Mouse (Mus musculus) heart, embryonic 11.5 days (tissue): ENCODE results near the gene Rtn2. TPM values are rescaled to one million over a fixed set of nuclear protein-coding genes. Genes with fewer than 3 reads are reported as not detected.
A peak's percentile ranks its signal among the peaks of the same experiment; 100 is the strongest.

Experiments used
- ATAC-seq: fragments of 200-750 bp; cut with Nextera tagmentation; replicated peaks from 2 replicates; pipeline ENCODE4 v1.8.0; 2017; ENCODE audit warnings: moderate library complexity; ENCODE audit not compliant: insufficient number of reproducible peaks, low FRiP score, low TSS enrichment
- H3K27ac ChIP-seq: fragments of 300-500 bp; sonication (generic); 2 replicates; pipeline ENCODE4 v1.5.1; 2014; ENCODE audit warnings: mild to moderate bottlenecking, low read depth, low read length
- H3K27me3 ChIP-seq: fragments of 300-500 bp; sonication (generic); 2 replicates; pipeline ENCODE4 v1.6.1; 2014; ENCODE audit warnings: mild to moderate bottlenecking, low read length, mixed read lengths; ENCODE audit not compliant: control insufficient read depth, insufficient read depth
- H3K36me3 ChIP-seq: fragments of 300-500 bp; sonication (generic); 2 replicates; pipeline ENCODE4 v1.6.1; 2014; ENCODE audit warnings: mild to moderate bottlenecking, low read length, moderate library complexity, mixed read lengths; ENCODE audit not compliant: control insufficient read depth, insufficient read depth
- H3K4me1 ChIP-seq: fragments of 300-500 bp; sonication (generic); 2 replicates; pipeline ENCODE4 v1.6.1; 2014; ENCODE audit warnings: low read length; ENCODE audit not compliant: control insufficient read depth, insufficient read depth
- H3K4me2 ChIP-seq: fragments of 300-500 bp; sonication (generic); 2 replicates; pipeline ENCODE4 v1.6.1; 2014; ENCODE audit warnings: mild to moderate bottlenecking, moderate library complexity
- H3K4me3 ChIP-seq: fragments of 300-500 bp; sonication (generic); 2 replicates; pipeline ENCODE4 v1.5.1; 2014; ENCODE audit warnings: low read depth, low read length
- H3K9ac ChIP-seq: fragments of 300-500 bp; sonication (generic); 2 replicates; pipeline ENCODE4 v1.6.1; 2014; ENCODE audit warnings: mild to moderate bottlenecking, low read depth, low read length, moderate library complexity
- H3K9me3 ChIP-seq: fragments of 300-500 bp; sonication (generic); replicated peaks from 2 replicates; pipeline ENCODE4 v1.6.1; 2016; ENCODE audit warnings: low read length; ENCODE audit not compliant: control insufficient read depth
- WGBS: fragments of 180-500 bp; shearing (Covaris S2); extraction: QIAGEN DNeasy Blood & Tissue Kit; methylation state at CpG from one replicate; pipeline ENCODE4 v1.1.7; 2014; ENCODE audit not compliant: insufficient replicate concordance; 5-methylcytosine and 5-hydroxymethylcytosine counted together
- polyA plus RNA-seq: library from polyadenylated mRNA; unstranded; fragments of >200 nt; fragmentation: Nextera tagmentation; extraction: Ambion mirVana; gene quantifications from 2 replicates; pipeline ENCODE4 v1.2.1, GENCODE M21; 2014

Gene Rtn2
- polyA plus RNA-seq, 1 experiment from 2014 or later = 25.3 TPM

GRCm38 (mm10) chr7:19305796-19306765 lies 23.7 kb downstream of the Rtn2 start:
- no peak overlapping the region for H3K4me2 ChIP-seq
- no peak overlapping the region for H3K27ac ChIP-seq
- no peaks in the 10 kb centered on the region for H3K36me3 ChIP-seq
- peaks cover 54% of the 10 kb centered on the region for H3K27me3 ChIP-seq
- peaks cover 36% of the 10 kb centered on the region for H3K4me1 ChIP-seq
- H3K4me3 ChIP-seq = no peak overlapping the region
- H3K9me3 ChIP-seq = no peaks in the 10 kb centered on the region
- WGBS = 45% methylated on average over 16 of the region's 16 CpGs
- H3K9ac ChIP-seq = no peak overlapping the region
- no peak for ATAC-seq

- H3K9ac ChIP-seq = no peak overlapping the region
- H3K4me1 ChIP-seq = peaks cover 28% of the 10 kb centered on the region
- no peak for ATAC-seq
- H3K4me2 ChIP-seq = peak overlapping the region; percentile 98
- no peaks in the 10 kb centered on the region for H3K9me3 ChIP-seq
- no peak overlapping the region for H3K4me3 ChIP-seq
- H3K36me3 ChIP-seq = no peaks in the 10 kb centered on the region
- H3K27me3 ChIP-seq = peaks cover 49% of the 10 kb centered on the region
- no peak overlapping the region for H3K27ac ChIP-seq
- WGBS = 65% methylated on average over 25 of the region's 25 CpGs
Observed at GRCm38 (mm10) chr7:19306819-19307738, 24.7 kb downstream of the Rtn2 start.

- Histone ChIP-seq H3K4me1 (peaks cover 28% of the 10 kb centered on the region), H3K27me3 (peaks cover 42% of the 10 kb centered on the region), H3K27ac (peak overlapping the region; percentile 60), H3K4me2 (peak overlapping the region; percentile 98), H3K4me3 (peak overlapping the region; percentile 71), H3K9me3 (no peaks in the 10 kb centered on the region), H3K9ac (peak overlapping the region; percentile 66), H3K36me3 (no peaks in the 10 kb centered on the region)
- 2% methylated on average over 18 of the region's 18 CpGs for WGBS
- ATAC-seq = peak; percentile 55
Observed at GRCm38 (mm10) chr7:19307739-19308453, 25.5 kb downstream of the Rtn2 start.

- peaks cover 26% of the 10 kb centered on the region for H3K4me1 ChIP-seq
- under 1% methylated on average over 58 of the region's 58 CpGs for WGBS
- no peaks in the 10 kb centered on the region for H3K9me3 ChIP-seq
- peak; percentile 85 for ATAC-seq
- H3K36me3 ChIP-seq = no peaks in the 10 kb centered on the region
- H3K27ac ChIP-seq = peak overlapping the region; percentile 60
- H3K4me3 ChIP-seq = peak overlapping the region; percentile 71
- H3K4me2 ChIP-seq = peak overlapping the region; percentile 98
- peak overlapping the region; percentile 66 for H3K9ac ChIP-seq
- H3K27me3 ChIP-seq = peaks cover 34% of the 10 kb centered on the region
Observed at GRCm38 (mm10) chr7:19308454-19309277, 26.2 kb downstream of the Rtn2 start.

GRCm38 (mm10) chr7:19309278-19309883 lies 27.0 kb downstream of the Rtn2 start:
- ATAC-seq = no peak
- H3K4me1 ChIP-seq = peaks cover 19% of the 10 kb centered on the region

GRCm38 (mm10) chr7:19309884-19310641 lies 27.6 kb downstream of the Rtn2 start, which contains the start of gene Fosb:
Gene Fosb (minus strand): TSS chr7:19310051.
- peak within 1 kb of the TSS; percentile 98 for H3K4me2 ChIP-seq
- ATAC-seq = peak; percentile 82
- peak within 1 kb of the TSS; percentile 71 for H3K4me3 ChIP-seq
- H3K4me1 ChIP-seq = peaks cover 12% of the 10 kb centered on the region
- H3K27ac ChIP-seq = peak within 1 kb of the TSS; percentile 42
- H3K27me3 ChIP-seq = peaks cover 22% of the 10 kb centered on the region
- no peaks in the 10 kb centered on the region for H3K36me3 ChIP-seq
- H3K9ac ChIP-seq = peak within 1 kb of the TSS; percentile 69
- no peaks in the 10 kb centered on the region for H3K9me3 ChIP-seq
- WGBS = under 1% methylated on average over 49 of the region's 49 CpGs

More at GRCm38 (mm10) chr7:19309278-19309883, 27.0 kb downstream of the Rtn2 start:
- Histone ChIP-seq H3K9me3 (no peaks in the 10 kb centered on the region), H3K9ac (peak overlapping the region; percentile 66), H3K4me2 (peak overlapping the region; percentile 98), H3K27ac (peak overlapping the region; percentile 7; the same call in 1 of the 2 replicates), H3K4me3 (peak overlapping the region; percentile 71), H3K27me3 (peaks cover 29% of the 10 kb centered on the region), H3K36me3 (no peaks in the 10 kb centered on the region)
- WGBS = under 1% methylated on average over 48 of the region's 48 CpGs

- Histone ChIP-seq H3K36me3 (no peaks in the 10 kb centered on the region), H3K27me3 (peaks cover 4% of the 10 kb centered on the region), H3K4me3 (no peak overlapping the region), H3K9ac (no peak overlapping the region), H3K27ac (no peak overlapping the region), H3K4me1 (peaks cover 12% of the 10 kb centered on the region), H3K9me3 (no peaks in the 10 kb centered on the region), H3K4me2 (no peak overlapping the region)
- no peak for ATAC-seq
- WGBS = 32% methylated on average over 4 of the region's 4 CpGs
Observed at GRCm38 (mm10) chr7:19311991-19312390, 29.6 kb downstream of the Rtn2 start.
